Mouse (Mus musculus) frontal cortex, postnatal 25 days (tissue): ENCODE measurements at regions not wholly inside any gene's neighbourhood (a gene's known extent, or its start where the extent isn't known, plus 50 kb on each side); places are given as distances from the start of the nearest gene placed in this dataset.

Experiments used
- DNase-seq, 2 experiments: peaks; one replicate each; pipeline ENCODE4 v3.0.0; 2022; ENCODE audit warnings: low spot score in 2 of 2

DNA sequence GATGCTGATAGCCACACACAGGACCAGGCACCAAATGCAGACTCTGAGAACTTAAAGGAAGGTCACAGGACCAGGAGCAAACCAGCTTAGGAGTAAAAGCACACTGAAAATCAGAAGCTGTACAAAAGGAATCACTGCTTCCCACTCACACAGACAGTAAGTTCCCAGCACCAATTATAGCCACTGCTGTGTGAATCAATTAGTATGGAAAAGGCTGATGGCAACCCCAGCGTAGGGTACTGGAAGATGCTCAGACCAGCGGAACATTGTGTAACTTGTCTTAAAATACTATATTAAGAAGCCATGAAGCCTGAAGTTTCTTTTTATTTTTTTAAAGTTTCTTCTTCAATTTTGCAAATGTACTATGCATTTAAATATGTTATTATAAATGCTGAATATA lies 115.8 kb downstream of the Lnpk start:
- DNase-seq, result no peak

- DNase-seq, result no peak
Observed at GRCm38 (mm10) chr2:74461211-74461844, 117.9 kb downstream of the Lnpk start.

GRCm38 (mm10) chr2:74454431-74454830 lies 124.8 kb downstream of the Lnpk start:
- no peak for DNase-seq

DNA sequence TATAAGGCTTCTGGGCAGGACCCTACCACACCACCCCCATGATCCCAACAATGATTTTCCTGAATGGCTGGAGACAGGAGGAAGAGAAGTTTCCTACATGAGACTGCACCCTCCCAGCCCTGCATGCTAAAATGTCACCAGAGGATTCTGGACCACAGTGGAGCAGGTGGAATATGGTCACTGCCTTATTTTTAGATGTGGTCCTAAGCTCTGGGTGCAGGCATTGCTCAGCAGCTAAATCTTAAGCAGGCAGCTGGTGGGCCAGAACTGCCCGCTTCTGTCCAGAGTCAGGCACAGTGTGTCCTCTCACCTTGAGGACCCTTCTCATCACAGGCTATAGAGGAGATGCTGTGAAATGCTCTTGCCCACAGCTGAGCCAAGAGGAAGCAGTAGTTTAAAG lies 126.6 kb downstream of the Lnpk start:
- no peak for DNase-seq

DNA sequence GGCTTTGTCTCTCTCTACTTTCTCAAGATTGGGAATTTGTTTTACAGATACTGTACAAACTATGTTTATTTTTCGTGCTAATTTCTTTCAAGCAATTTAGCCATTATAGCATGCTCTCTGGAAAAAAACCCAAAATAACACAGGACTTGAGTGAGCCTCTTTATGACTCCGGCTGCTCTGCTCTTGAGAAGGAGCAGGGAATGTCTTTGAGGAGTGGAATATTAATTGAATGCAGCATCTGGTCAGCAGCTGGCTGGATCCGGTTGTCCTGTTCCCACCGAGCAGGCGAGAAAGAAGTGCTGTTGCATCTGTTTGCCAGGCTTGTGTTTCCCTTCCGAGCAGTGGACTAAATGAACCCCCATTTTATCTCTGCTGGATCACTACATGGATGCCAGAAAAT lies 127.7 kb downstream of the Lnpk start:
- DNase-seq, result no peak

GRCm38 (mm10) chr2:74451038-74451437 lies 128.2 kb downstream of the Lnpk start:
- no peak for DNase-seq

DNA sequence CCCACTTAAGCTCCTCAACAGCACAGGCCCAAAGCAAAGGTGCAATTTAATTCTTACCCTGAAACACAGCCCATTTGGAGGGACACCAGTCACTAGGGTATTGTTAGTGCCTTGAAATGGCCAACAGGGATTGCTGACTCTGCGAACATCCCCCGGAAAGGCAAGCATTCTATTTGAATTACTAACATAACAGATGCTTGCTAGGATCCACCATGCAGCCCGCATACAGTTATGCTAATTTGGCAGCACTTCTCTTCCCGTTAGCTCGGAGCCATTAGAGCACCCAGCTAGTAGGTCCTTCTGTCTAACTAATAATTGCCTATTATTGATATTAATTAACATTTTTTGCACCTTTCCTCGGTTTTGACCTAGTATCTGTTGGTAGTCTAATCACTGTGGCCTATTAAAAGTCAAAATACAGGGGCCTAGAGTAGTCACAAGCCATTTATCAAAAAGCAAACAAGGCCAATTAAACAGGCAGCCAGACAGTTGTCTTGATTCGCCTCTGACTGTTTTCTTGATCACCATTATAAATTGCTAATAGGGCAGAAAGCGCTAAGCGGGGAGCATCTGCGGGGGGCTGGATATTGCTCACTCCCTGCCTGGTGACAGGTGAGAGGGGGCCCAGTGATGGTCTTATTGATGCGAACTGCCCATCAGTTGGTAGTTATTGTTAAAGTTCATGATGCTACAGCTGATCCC lies 129.0 kb downstream of the Lnpk start:
- DNase-seq, result no peak

- DNase-seq, result no peak
Observed at GRCm38 (mm10) chr2:74435184-74435911, 143.9 kb downstream of the Lnpk start.

GRCm38 (mm10) chr2:74426746-74427145 lies 152.5 kb downstream of the Lnpk start:
- peak in 1 of 2 experiments; percentile 12 for DNase-seq

DNA sequence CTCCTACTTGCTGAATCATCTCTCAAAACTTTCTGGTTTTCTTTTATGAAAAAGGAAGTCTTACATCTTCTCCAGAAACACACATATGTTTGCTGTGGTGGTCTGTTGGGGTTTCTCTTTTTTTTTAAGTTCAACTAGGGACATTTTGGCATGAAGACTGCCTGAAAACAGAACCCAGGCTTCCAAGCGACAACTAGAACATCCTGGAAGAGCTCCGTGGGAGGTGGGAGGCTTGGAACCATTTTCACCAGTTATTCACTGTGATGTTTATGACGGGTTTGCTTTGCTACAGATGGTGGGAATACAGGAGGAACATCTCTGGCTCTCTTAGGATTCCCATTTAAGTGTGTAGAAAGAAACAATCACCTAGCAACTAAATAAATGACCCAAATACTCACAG lies 154.5 kb downstream of the Lnpk start:
- peak in 1 of 2 experiments; percentile 26 for DNase-seq

- no peak for DNase-seq
Observed at GRCm38 (mm10) chr2:74416097-74416496, 163.1 kb downstream of the Lnpk start.

- DNase-seq, result no peak
Observed at GRCm38 (mm10) chr2:74414721-74415120, 164.5 kb downstream of the Lnpk start.

DNA sequence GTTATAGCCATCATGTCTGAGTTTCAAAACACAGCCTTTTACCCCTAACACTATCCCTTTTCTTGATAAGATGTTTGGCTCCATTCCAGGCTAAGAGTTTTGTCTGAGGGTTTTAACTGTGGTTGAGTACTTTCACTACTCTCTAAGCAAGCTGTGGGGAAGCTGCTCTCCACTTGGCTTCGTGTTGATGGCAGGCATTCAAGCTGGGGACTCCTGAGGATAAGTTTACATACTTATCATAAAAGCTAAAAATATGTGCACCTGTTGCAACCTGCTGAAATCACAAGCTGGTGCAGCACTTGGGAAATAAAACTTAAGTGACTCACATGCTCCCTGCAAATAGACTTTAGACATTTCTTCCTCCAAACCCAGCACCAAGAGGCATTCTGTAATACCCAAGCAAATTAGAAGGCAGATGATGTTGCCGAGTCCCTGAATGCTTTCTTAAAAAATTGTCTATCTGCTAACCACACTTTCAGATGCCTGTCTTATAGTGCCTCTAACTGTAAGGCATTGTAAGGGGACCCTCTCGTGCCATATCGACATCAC lies 169.3 kb downstream of the Lnpk start:
- DNase-seq, result no peak

- DNase-seq, result no peak
Observed at GRCm38 (mm10) chr2:74404493-74404892, 174.7 kb downstream of the Lnpk start.

- DNase-seq, result no peak
Observed at GRCm38 (mm10) chr2:74391064-74391463, 188.2 kb downstream of the Lnpk start.

DNA sequence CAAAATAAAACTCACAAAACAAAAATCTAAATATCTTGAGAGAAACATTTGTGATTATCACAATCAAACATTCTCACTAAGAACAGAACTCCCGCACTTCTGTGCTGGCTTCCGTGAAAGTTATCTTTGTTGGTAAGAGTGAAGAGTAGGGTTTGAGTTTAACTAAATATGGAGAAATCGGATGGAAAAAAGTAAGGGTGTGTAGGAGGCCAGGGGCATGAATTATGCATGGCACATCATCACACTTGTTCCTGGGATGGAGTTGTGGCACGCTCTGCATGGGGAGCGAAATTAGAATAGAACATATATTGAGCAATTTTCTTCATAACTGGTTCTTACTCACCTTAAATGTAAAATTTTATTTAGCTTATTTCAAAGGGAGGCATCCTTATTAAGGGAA lies 191.2 kb downstream of the Lnpk start:
- DNase-seq, result no peak

GRCm38 (mm10) chr2:74384918-74385317 lies 194.3 kb downstream of the Lnpk start:
- no peak for DNase-seq

DNA sequence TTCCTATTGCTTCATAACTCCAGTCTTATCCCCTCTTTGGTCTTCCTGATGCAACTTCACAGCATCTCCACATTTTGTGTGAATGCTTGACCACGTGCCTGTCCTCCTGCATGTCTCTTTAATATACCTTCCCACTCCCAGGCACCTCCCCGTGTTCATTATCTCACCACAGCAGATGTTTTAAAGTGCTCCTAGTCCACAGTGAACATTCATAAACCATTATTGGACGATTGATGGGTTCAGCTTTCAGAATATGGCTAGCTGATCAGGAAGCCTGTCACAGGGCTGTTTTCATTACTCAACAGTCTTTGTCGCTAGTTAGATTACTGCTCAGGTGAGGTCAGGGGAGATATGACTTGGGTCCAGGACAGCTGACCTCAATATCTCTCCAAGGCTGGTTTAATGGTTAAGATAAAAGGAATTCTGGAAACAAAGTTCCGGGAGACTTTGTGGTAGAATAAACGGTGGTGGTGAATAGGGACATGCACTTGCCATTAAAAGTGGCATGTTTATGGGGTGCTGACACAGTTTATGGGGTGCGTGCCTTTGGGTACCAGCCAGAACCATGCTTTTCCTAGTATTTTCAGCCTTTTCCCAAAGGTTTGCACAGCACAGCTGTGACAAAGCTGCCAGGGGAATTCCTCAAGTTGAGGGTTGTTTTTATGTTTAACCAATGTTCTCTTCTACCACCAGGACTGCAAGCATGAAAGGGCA lies 198.5 kb downstream of the Lnpk start:
- DNase-seq, result no peak

DNA sequence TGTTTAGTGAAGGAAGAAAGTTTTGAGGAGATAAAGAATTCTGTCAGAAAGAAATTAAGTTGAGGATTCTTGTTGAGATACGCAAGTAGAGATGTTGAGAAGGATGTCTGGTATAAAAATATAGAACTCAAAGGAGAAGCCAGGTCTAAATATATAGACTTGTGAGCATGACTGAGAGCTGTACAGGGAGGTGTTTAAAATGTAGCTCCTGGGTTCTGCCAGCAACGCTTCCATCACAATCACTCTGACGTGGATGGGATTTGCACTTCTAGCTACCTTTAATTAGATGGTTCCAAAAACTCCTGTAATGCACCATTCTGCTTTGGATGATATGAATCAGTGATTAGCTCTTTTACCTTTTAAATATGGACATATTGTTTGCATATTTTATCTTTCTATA lies 200.5 kb downstream of the Lnpk start:
- no peak for DNase-seq

DNA sequence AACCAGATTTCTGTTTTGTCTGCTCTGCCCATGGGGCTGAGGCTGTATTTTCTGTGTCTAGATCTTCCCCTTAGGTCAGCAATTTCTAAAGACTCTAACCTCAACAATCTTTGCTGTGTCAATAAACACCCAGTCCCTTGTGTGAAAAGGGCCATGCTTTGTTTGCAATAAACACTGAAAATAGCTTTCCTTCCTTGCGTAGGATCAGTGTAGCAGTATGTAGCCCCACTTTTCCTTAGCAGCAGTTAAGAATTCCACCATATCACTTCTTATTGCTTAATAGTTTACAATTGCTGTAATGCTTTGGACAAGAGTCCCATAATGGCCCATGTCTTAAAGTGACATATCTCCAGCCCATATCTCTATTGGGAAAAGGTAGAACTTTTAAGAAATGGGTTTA lies 205.3 kb downstream of the Lnpk start:
- no peak for DNase-seq

DNA sequence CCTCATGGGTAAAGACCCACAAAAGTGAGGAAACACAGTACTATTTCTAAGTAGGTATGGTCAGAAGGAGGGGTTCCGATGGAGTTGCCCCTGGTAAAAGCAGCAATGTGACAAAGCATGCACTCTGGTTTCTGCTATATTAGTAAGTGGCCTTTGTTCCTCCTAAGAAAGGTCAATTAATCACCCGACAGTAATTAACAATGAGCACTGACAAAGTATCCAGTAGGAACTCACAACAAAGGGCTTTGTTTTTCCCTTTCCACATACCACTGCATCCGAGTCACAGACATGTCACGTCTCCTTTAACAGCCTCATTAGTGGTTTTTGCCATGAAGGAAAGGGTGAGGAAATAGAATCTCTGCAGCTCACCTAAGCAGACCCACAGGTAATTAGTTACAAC lies 206.2 kb downstream of the Lnpk start:
- DNase-seq, result no peak

DNA sequence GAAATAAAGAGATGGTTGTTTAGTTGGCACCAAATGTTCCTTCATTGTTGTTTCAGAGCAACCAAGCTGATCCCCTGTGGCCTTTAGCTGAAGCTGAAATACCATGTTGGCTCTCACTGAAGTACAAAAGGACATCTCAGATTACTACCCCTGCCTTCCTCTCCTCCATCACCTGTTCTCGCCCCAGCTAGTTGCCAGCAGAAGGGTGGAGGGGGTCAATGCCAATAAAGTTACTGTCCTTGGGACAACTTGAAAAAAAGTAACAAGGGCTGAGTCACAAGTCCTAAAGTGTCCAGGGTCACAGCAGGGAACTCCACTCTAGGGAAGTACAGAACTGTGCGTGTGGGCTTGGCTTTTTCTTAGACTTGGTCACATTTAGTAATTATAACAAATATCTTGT lies 216.0 kb downstream of the Lnpk start:
- DNase-seq, result no peak
